Mouse (Mus musculus): ENCODE measurements around the gene Fgd5. TPM values are rescaled to one million over a fixed set of nuclear protein-coding genes. Genes with fewer than 3 reads are reported as not detected.

Gene Fgd5
- polyA plus RNA-seq, 1 experiment: not detected

DNA sequence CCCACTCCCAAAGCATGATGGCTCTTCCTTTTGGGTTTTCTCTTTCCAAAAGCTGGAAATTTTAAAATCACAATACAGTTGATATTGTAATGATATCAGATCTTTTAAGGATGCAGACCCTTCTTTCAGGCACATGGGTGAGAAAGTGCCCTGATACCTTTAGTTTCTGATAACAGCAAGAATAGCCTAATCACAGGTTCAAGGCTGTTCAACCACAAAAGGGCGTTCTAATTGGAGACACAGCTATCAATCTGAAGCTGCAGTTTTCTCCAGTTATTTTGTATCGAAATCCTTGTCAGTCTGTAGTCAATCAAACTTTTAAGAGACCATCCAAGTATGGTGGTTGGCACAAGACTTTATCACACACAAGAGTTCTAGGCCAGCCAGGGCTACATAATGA lies 115.2 kb downstream of the Fgd5 start:
- Histone ChIP-seq H3K27me3 (ENCODE audit: control insufficient read depth, insufficient read depth, insufficient read length) (no peaks in the 10 kb centered on the region), H3K4me2 (ENCODE audit: low read depth) (no peak overlapping the region), H3K36me3 (ENCODE audit: control insufficient read depth, insufficient read depth) (no peaks in the 10 kb centered on the region), H3K4me3 (no peak overlapping the region), H3ac (ENCODE audit: control insufficient read depth, insufficient read length) (no peak overlapping the region), H3K79me2 (ENCODE audit: control insufficient read depth, insufficient read depth) (peaks cover 65% of the 10 kb centered on the region)
- TF ChIP-seq TCF3 (IDR thresholded peaks at IDR 0.05; ENCODE audit: insufficient read length, low read depth) (no peak), MAX (IDR thresholded peaks at IDR 0.05; ENCODE audit: low read depth) (no peak), SRF (IDR thresholded peaks at IDR 0.05; ENCODE audit: control insufficient read depth, insufficient read length, low read depth) (no peak)

DNA sequence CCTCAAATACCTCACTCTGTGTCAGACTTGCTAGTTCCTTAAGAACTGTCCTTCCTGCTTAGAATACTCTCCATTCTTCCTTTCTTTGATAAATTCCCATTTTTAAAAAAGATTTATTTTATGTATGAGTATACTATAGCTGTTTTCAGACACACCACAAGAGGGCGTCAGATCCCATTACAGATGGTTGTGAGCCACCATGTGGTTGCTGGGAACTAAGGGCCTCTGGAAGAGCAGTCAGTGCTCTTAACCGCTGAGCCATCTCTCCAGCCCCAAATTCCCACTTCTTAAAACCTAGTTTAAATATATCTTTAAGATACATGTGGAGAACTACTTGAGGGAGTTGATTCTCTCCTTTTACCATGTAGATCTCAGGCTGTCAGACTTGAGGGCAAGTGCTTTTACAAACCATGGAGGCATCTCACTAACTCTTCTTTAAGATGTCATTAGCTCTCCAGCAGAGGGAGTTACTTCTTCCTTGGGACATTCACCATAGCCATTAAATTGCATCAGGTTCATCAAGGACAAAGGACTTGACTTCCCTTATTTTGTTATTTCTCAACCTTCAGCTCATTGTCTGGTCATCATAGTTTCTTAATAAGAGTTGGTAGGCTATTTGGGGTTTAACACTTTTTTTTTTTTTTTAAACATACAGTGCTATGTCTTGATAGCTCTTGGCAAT lies 122.1 kb downstream of the Fgd5 start:
- no peak overlapping the region for H3K4me2 ChIP-seq (ENCODE audit: low read depth)
- H3K79me2 ChIP-seq (ENCODE audit: control insufficient read depth, insufficient read depth): peaks cover 96% of the 10 kb centered on the region
- no peak overlapping the region for H3ac ChIP-seq (ENCODE audit: control insufficient read depth, insufficient read length)
- no peaks in the 10 kb centered on the region for H3K36me3 ChIP-seq (ENCODE audit: control insufficient read depth, insufficient read depth)
- H3K4me3 ChIP-seq: no peak overlapping the region
- TF ChIP-seq POLR2AphosphoS2 (IDR thresholded peaks at IDR 0.05; ENCODE audit: insufficient read length, low read depth): no peak
- TF ChIP-seq E2F4 (IDR thresholded peaks at IDR 0.05; ENCODE audit: insufficient read depth): no peak
- no peak for TF ChIP-seq SRF (IDR thresholded peaks at IDR 0.05; ENCODE audit: control insufficient read depth, insufficient read length, low read depth)
- no peak for TF ChIP-seq MAX (IDR thresholded peaks at IDR 0.05; ENCODE audit: low read depth)
- TF ChIP-seq POLR2A (IDR thresholded peaks at IDR 0.05; ENCODE audit: insufficient read length, low read depth): no peak
- no peak for TF ChIP-seq USF1 (IDR thresholded peaks at IDR 0.05; ENCODE audit: low read depth)
- no peak for TF ChIP-seq MYOG (IDR thresholded peaks at IDR 0.05; ENCODE audit: control insufficient read depth in 1 of 3, insufficient read depth in 1 of 3, insufficient read length in 2 of 3, low read depth in 2 of 3)
- TF ChIP-seq REST (IDR thresholded peaks at IDR 0.05; ENCODE audit: insufficient read depth, insufficient read length): no peak
- no peak for TF ChIP-seq CEBPB (IDR thresholded peaks at IDR 0.05; ENCODE audit: insufficient read depth, poor library complexity, severe bottlenecking)
- no peak for TF ChIP-seq TCF12 (IDR thresholded peaks at IDR 0.05; ENCODE audit: insufficient read depth, poor library complexity, severe bottlenecking)
- no peaks in the 10 kb centered on the region for H3K27me3 ChIP-seq (ENCODE audit: control insufficient read depth, insufficient read depth, insufficient read length)

DNA sequence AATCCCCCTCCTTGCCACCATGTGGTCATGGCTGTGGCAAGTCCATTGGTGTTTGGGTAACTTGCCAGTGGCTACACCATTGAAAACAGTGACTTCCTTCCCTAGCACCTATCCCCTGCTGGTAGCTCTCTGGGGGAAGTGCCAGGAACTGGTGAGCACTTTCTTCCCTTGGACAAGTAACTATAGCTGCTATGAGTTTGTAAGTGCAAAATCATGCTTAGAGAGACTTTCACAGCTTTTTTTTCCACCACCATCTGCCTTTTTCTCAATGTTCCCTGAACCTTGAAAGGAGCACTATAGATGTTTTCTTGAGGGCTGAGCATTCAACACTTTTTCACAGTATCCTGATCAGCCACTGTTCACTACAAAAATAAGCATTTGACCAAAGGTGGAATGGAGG lies 145.9 kb downstream of the Fgd5 start:
- Histone ChIP-seq H3K27me3 (ENCODE audit: control insufficient read depth, insufficient read depth, insufficient read length) (no peaks in the 10 kb centered on the region), H3ac (ENCODE audit: control insufficient read depth, insufficient read length) (no peak overlapping the region), H3K4me2 (ENCODE audit: low read depth) (no peak overlapping the region), H3K36me3 (ENCODE audit: control insufficient read depth, insufficient read depth) (no peaks in the 10 kb centered on the region), H3K79me2 (ENCODE audit: control insufficient read depth, insufficient read depth) (peaks cover 47% of the 10 kb centered on the region), H3K4me3 (no peak overlapping the region)
- no peak for TF ChIP-seq SRF (IDR thresholded peaks at IDR 0.05; ENCODE audit: control insufficient read depth, insufficient read length, low read depth)
- no peak for TF ChIP-seq CEBPB (IDR thresholded peaks at IDR 0.05; ENCODE audit: insufficient read depth, poor library complexity, severe bottlenecking)
- TF ChIP-seq MAX (IDR thresholded peaks at IDR 0.05; ENCODE audit: low read depth): no peak
- TF ChIP-seq TCF3 (IDR thresholded peaks at IDR 0.05; ENCODE audit: insufficient read length, low read depth): no peak
- TF ChIP-seq POLR2A (IDR thresholded peaks at IDR 0.05; ENCODE audit: insufficient read length, low read depth): no peak
- no peak for TF ChIP-seq USF1 (IDR thresholded peaks at IDR 0.05; ENCODE audit: low read depth)
- no peak for TF ChIP-seq E2F4 (IDR thresholded peaks at IDR 0.05; ENCODE audit: insufficient read depth)
- no peak for TF ChIP-seq MYOG (IDR thresholded peaks at IDR 0.05; ENCODE audit: control insufficient read depth in 1 of 3, insufficient read depth in 1 of 3, insufficient read length in 2 of 3, low read depth in 2 of 3)
- TF ChIP-seq POLR2AphosphoS2 (IDR thresholded peaks at IDR 0.05; ENCODE audit: insufficient read length, low read depth): no peak
- TF ChIP-seq MYOD1 (IDR thresholded peaks at IDR 0.05; ENCODE audit: control insufficient read depth in 1 of 3, insufficient read length in 2 of 3, low read depth in 2 of 3): no peak
- TF ChIP-seq REST (IDR thresholded peaks at IDR 0.05; ENCODE audit: insufficient read depth, insufficient read length): no peak
- TF ChIP-seq TCF12 (IDR thresholded peaks at IDR 0.05; ENCODE audit: insufficient read depth, poor library complexity, severe bottlenecking): no peak

Other genes with a start within 250 kb of the Fgd5 start
- 1.9 TPM for gene Grip2, start 151.6 kb upstream of the Fgd5 start, polyA plus RNA-seq (2012; fragmentation: generic; extraction: Trizol)
- gene Ccdc174, start 100.8 kb upstream of the Fgd5 start, polyA plus RNA-seq (2012; fragmentation: generic; extraction: Trizol): 6.5 TPM
- 0.32 TPM for gene 4930590J08Rik, start 76.1 kb upstream of the Fgd5 start, polyA plus RNA-seq (2012; fragmentation: generic; extraction: Trizol)
- 5.8 TPM for gene Nr2c2, start 112.5 kb downstream of the Fgd5 start, polyA plus RNA-seq (2012; fragmentation: generic; extraction: Trizol)
- gene Mrps25, start 205.2 kb downstream of the Fgd5 start, polyA plus RNA-seq (2012; fragmentation: generic; extraction: Trizol): 53.1 TPM
- gene Rbsn, start 236.0 kb downstream of the Fgd5 start, polyA plus RNA-seq (2012; fragmentation: generic; extraction: Trizol): 14.5 TPM